Mouse (Mus musculus): ENCODE data around the gene Olfr38. TPM values are rescaled to one million over a fixed set of nuclear protein-coding genes. Genes with fewer than 3 reads are reported as not detected.

Olfr38 gene
- polyA plus RNA-seq, 1 experiment from 2014 or later, result not detected

Other genes starting within 250 kb of the Olfr38 start
- gene Olfr455, start 208.8 kb upstream of the Olfr38 start, polyA plus RNA-seq (2018), result not detected in 3 replicates
- not detected in 3 replicates for gene Tcaf3, start 158.7 kb upstream of the Olfr38 start, polyA plus RNA-seq (2018)
- not detected in 3 replicates for gene Tcaf2, start 111.2 kb upstream of the Olfr38 start, polyA plus RNA-seq (2018)
- 0.69 to 0.89 TPM (median 0.70 TPM) in 3 replicates for gene Tcaf1, start 46.3 kb upstream of the Olfr38 start, polyA plus RNA-seq (2018)
- gene Olfr453, start 17.0 kb upstream of the Olfr38 start, polyA plus RNA-seq (2018), result not detected in 3 replicates
- gene Olfr452, start 28.7 kb downstream of the Olfr38 start, polyA plus RNA-seq (2018), result not detected in 3 replicates
- gene Olfr450, start 55.5 kb downstream of the Olfr38 start, polyA plus RNA-seq (2018), result not detected in 3 replicates
- not detected in 3 replicates for gene Olfr449, start 78.0 kb downstream of the Olfr38 start, polyA plus RNA-seq (2018)
- gene Olfr448, start 134.0 kb downstream of the Olfr38 start, polyA plus RNA-seq (2018), result not detected in 3 replicates
- not detected in 3 replicates for gene Olfr447, start 152.5 kb downstream of the Olfr38 start, polyA plus RNA-seq (2018)
- not detected in 3 replicates for gene Olfr446, start 165.0 kb downstream of the Olfr38 start, polyA plus RNA-seq (2018)
- gene Olfr444, start 192.7 kb downstream of the Olfr38 start, polyA plus RNA-seq (2018), result not detected in 3 replicates

Measured in macrophage (primary cell).